Comparison of ENCODE assay signal across 8 mouse cellular contexts in genomic region chr4:135595943-135596342, GRCm38 (mm10). TPM values are rescaled to one million over a fixed set of nuclear protein-coding genes. Genes with fewer than 3 reads are reported as not detected.
DNase-seq lines count a peak whose midpoint lies in the region; ATAC-seq lines count a peak whose summit lies in the region.

No protein-coding gene starts in this region.

- DNase-seq in hindbrain, embryonic 14.5 days (ENCODE audit: low spot score), result no peak
- DNase-seq in adrenal gland, postnatal 25 days, result peak; percentile 51
- DNase-seq in heart, adult 9 months (ENCODE audit: low spot score in 2 of 2), result peak; percentile 6 to 23
- peak; percentile 49 to 63 for DNase-seq in kidney, postnatal 25 days

- peaks cover 10% of the 10 kb centered on the region for H3K4me1 ChIP-seq in hindbrain, embryonic 13.5 days (replicated peaks)
- H3K4me1 ChIP-seq in hindbrain, embryonic 14.5 days (replicated peaks; ENCODE audit: control insufficient read depth, insufficient read depth, low read length), result peaks cover 13% of the 10 kb centered on the region; the same call in 1 of the 2 replicates

- no peak overlapping the region for H3K9ac ChIP-seq in hindbrain, embryonic 13.5 days
- no peak overlapping the region for H3K9ac ChIP-seq in hindbrain, embryonic 14.5 days

- no peak overlapping the region for H3K4me2 ChIP-seq in hindbrain, embryonic 13.5 days
- H3K4me2 ChIP-seq in hindbrain, embryonic 14.5 days (replicated peaks), result no peak overlapping the region

- H3K4me3 ChIP-seq in hindbrain, embryonic 13.5 days, result no peak overlapping the region
- H3K4me3 ChIP-seq in hindbrain, embryonic 14.5 days (replicated peaks; ENCODE audit: low read length), result no peak overlapping the region

- H3K27me3 ChIP-seq in hindbrain, embryonic 13.5 days, result 0 out of 2 replicates have a peak, but pooled peaks cover 3% of the 10 kb centered on the region
- H3K27me3 ChIP-seq in hindbrain, embryonic 14.5 days (ENCODE audit: control insufficient read depth, insufficient read depth, low read length), result no peaks in the 10 kb centered on the region

- no peaks in the 10 kb centered on the region for H3K36me3 ChIP-seq in hindbrain, embryonic 13.5 days
- no peaks in the 10 kb centered on the region for H3K36me3 ChIP-seq in hindbrain, embryonic 14.5 days (replicated peaks; ENCODE audit: control insufficient read depth, insufficient read depth)

- H3K9me3 ChIP-seq in hindbrain, embryonic 13.5 days, result peaks cover 11% of the 10 kb centered on the region
- H3K9me3 ChIP-seq in hindbrain, embryonic 14.5 days (ENCODE audit: control insufficient read depth, low read length), result 0 out of 2 replicates have a peak, but pooled peaks cover 6% of the 10 kb centered on the region

- no peak for ATAC-seq in hindbrain, embryonic 13.5 days (ENCODE audit: low FRiP score)
- ATAC-seq in hindbrain, embryonic 14.5 days (ENCODE audit: low FRiP score), result no peak
- ATAC-seq in frontal cortex, adult (ENCODE audit: low TSS enrichment), result no peak
- ATAC-seq in erythroid progenitor cell, adult 5-6 weeks (replicated peaks; ENCODE audit: low FRiP score, poor library complexity, severe bottlenecking), result no peak
- no peak for ATAC-seq in megakaryocyte, adult 5-6 weeks (ENCODE audit: poor library complexity, severe bottlenecking)

- 45% methylated on average over 5 of the region's 5 CpGs for WGBS in hindbrain, embryonic 13.5 days
- 46% methylated on average over 5 of the region's 5 CpGs for WGBS in hindbrain, embryonic 14.5 days

- peak overlapping the region; percentile 44 for H3K27ac ChIP-seq in hindbrain, embryonic 13.5 days
- no peak overlapping the region for H3K27ac ChIP-seq in hindbrain, embryonic 14.5 days

RNA-seq across cellular contexts. Expression of gene Grhl3, which starts 22.5 kb away (rescaled TPM):
- polyA plus RNA-seq in hindbrain, embryonic 13.5 days (2015; fragmentation: Nextera tagmentation; extraction: Ambion mirVana), result 0.90 and 0.93 TPM in 2 replicates
- polyA plus RNA-seq in hindbrain, embryonic 14.5 days (2014; fragmentation: Nextera tagmentation; extraction: Ambion mirVana), result 1.0 and 1.1 TPM in 2 replicates
- total RNA-seq in adrenal gland, postnatal 25 days (2021), result not detected in 2 replicates
- total RNA-seq in erythroid progenitor cell, adult 5-6 weeks (2015; ENCODE audit: low replicate concordance), result not detected in 2 replicates
- not detected in 2 replicates for total RNA-seq in erythroid progenitor cell, adult 5-6 weeks (2017; ENCODE audit: low replicate concordance)
- not detected in 2 replicates for total RNA-seq in megakaryocyte, adult 5-6 weeks (2015)
- not detected in 2 replicates for total RNA-seq in megakaryocyte, adult 5-6 weeks (2017)
